Mouse (Mus musculus) skeletal muscle tissue, postnatal 0 days (tissue): ENCODE measurements around the gene Trim50. TPM values are rescaled to one million over a fixed set of nuclear protein-coding genes. Genes with fewer than 3 reads are reported as not detected.

Experiments used
- microRNA-seq, 2 experiments: library from miRNA; unstranded; fragments of <30 nt; microRNA quantifications; one replicate each; pipeline ENCODE4; 2016
- polyA plus RNA-seq: library from polyadenylated mRNA; unstranded; fragments of >200 nt; fragmentation: Nextera tagmentation; extraction: Ambion mirVana; gene quantifications from 2 replicates; pipeline ENCODE4 v1.2.1, GENCODE M21; 2015

The Trim50 gene
- not detected in 2 replicates for polyA plus RNA-seq

DNA sequence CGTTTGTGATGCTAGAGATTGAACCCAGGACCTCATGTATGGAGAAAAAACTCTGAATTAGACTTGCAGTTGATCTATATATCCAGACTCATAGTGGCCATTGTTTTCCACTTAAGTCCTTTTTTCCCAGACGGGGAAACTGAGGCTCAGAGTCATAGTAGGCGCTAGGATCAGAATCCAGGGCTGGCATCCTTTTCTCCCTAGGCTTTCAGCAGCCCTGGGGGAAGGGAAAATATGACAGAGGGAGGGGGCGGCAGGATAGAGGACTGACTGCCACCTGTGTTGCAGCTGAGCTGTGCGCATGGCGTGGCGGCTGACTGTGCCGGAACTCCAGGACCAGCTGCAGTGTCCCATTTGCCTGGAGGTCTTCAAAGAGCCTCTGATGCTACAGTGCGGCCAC is at the start of gene Trim50:
Gene Trim50 (plus strand): TSS at position 301 of the 400 bp plus-strand sequence.

DNA sequence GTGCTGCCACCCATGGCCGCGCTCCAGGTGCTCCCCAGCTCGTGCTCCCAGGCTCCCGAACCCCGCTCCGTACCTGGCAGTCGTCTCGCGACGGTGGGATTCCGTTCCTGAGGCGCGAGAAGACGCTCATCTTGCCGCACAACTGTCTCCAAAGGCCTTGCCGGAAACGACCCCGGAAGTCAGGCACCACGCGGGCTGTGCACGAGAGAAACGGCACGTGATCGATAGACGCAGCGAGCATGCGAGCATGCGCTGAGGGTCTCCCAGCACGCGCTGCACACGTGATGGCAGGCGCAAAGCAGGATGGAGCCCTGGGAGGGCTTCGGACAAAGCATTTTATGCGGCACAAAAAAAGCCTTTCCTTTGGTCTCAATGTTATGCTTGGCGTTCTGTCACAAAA is 3.2 kb upstream of the Trim50 start, which contains the start of gene Fkbp6:
Gene Fkbp6 (minus strand): TSS at position 183 of the 400 bp plus-strand sequence.

DNA sequence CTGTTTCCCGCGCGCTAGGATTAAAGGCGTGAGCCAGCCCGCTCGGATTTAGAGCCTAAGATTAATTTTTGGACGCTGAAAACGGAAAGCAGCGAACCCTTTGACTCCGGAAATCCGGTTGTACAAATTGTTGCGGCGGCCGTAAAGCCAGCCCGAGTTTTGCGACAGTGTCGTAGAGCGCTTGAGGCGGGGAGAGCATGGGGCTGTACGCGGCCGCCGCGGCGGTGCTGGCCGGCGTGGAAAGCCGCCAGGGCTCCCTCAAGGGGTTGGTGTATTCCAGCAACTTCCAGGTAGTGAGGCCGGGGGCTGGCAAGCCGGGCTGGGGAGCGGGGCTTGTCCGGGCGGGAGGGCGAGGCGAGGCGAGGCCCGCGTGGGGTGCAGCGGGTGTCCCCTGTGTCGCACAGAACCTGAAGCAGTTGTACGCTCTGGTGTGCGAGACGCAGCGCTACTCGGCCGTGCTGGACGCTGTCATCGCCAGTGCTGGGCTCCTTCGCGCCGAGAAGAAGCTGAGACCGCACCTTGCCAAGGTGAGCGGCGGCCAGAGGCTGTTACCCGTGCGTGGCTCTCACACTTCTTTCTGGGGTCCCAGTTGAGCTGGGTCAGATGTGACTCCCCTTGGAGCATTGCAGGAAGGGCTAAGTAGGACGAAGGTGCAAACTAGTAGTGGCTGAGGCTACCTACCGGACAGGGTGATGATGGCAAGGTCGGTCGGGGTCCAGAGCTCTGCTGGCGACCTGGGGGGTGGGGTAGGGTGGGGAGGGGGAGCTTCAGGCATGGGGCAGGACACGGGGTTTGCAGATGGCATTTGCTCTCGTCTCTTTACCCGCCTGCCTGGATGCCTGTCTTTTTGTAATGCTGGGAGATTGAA is 16.9 kb downstream of the Trim50 start, which contains the start of gene Nsun5:
Gene Nsun5 (plus strand): TSS at position 167 of the 868 bp plus-strand sequence.

DNA sequence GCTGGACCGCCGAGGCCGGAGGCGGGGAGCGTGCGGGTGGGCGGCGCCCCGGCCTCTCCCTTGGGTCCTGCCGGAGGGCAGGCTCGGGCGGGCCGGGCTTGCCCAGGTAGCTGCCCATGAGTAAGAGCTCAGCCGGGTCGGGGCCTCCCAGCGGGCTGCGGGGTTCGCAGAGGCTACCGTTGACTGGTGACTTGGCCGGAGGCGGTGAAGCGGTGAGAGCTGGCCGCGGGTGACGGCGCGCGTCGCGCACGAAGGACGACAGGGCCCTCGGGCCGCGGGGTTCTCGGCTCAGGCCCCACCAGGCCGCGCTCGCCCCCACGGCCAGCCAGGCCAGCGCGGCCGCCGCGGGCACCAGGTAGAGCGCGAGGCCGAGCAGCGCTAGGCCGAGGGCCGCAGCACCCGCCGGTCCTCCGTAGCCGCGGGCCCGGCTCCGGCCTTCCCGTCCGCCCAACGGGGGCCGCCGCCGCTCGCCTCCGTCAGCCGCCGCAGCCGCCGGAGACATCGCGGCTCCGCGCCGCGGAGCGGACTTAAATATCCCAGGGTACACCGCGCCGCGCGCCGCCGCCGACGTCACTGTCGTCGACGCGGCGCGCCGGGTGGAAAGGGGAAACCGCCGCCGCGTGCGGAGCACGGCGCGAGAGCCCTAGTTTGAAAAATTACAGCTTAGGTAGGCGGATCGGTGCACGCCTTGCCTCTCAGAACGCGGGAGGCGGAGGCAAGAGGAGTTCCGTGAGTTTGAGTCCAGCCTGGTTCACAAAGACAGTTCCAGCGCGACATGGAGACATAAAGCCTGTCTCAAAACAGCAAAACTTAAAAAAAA is 41.1 kb downstream of the Trim50 start, which contains the start of gene Pom121:
Gene Pom121 (minus strand): TSS at position 543 of the 820 bp plus-strand sequence.

Small RNA genes within 50 kb of the gene (microRNA-seq; reads per million reads assigned to microRNA genes)
- gene Mir7033, result 0.20 to 0.64 reads per million in 2 experiments

Other genes with a start within 250 kb of the Trim50 start
- gene Tbl2, start 203.6 kb upstream of the Trim50 start, polyA plus RNA-seq, result 12.9 and 16.9 TPM in 2 replicates
- gene Bcl7b, start 185.0 kb upstream of the Trim50 start, polyA plus RNA-seq, result 37.1 and 39.5 TPM in 2 replicates
- gene Baz1b, start 166.0 kb upstream of the Trim50 start, polyA plus RNA-seq, result 13.8 and 14.0 TPM in 2 replicates
- 24.7 and 25.4 TPM in 2 replicates for gene Fzd9, start 102.1 kb upstream of the Trim50 start, polyA plus RNA-seq
- not detected in 2 replicates for gene Fkbp6, start 3.3 kb upstream of the Trim50 start, polyA plus RNA-seq
- 15.5 and 15.6 TPM in 2 replicates for gene Nsun5, start 16.7 kb downstream of the Trim50 start, polyA plus RNA-seq
- 4.6 TPM in 2 replicates for gene Pom121, start 41.3 kb downstream of the Trim50 start, polyA plus RNA-seq
- gene Hip1, start 191.8 kb downstream of the Trim50 start, polyA plus RNA-seq, result 19.6 and 24.4 TPM in 2 replicates
- not detected in 2 replicates for gene Ccl26, start 210.3 kb downstream of the Trim50 start, polyA plus RNA-seq
- 2.1 and 5.2 TPM in 2 replicates for gene Ccl24, start 219.8 kb downstream of the Trim50 start, polyA plus RNA-seq